Mouse (Mus musculus): Measurements from ENCODE around the gene Fam178b. TPM values are rescaled to one million over a fixed set of nuclear protein-coding genes. Genes with fewer than 3 reads are reported as not detected.

The Fam178b gene
- polyA plus RNA-seq (2014; fragmentation: Nextera tagmentation; extraction: Ambion mirVana), result 1.8 and 3.1 TPM in 2 replicates

- Histone ChIP-seq H3K9ac (ENCODE audit: low read length) (no peak within 1 kb of the TSS), H3K4me3 (ENCODE audit: control insufficient read depth in 1 of 2, insufficient read depth in 1 of 2, low read depth in 1 of 2, low read length in 2 of 2) (no peak within 1 kb of the TSS), H3K9me3 (ENCODE audit: control insufficient read depth, low read length) (no peaks in the 10 kb centered on the region), H3K36me3 (ENCODE audit: control insufficient read depth, insufficient read depth, low read length) (no peaks in the 10 kb centered on the region), H3K4me2 (ENCODE audit: low read length) (no peak within 1 kb of the TSS), H3K27ac (replicated peaks in 1 of 2; ENCODE audit: control insufficient read depth in 1 of 2, insufficient read depth in 1 of 2, low read depth in 2 of 2, low read length in 2 of 2) (no peak within 1 kb of the TSS), H3K4me1 (ENCODE audit: control insufficient read depth in 2 of 2, insufficient read depth in 2 of 2, low read length in 2 of 2) (no peaks in the 10 kb centered on the region), H3K27me3 (ENCODE audit: control insufficient read depth, insufficient read depth, low read length) (no peaks in the 10 kb centered on the region)
- 91% methylated on average over 39 of the region's 39 CpGs for WGBS
- ATAC-seq (ENCODE audit: insufficient number of reproducible peaks, insufficient read depth, low FRiP score, low read depth), result no peak
Observed at GRCm38 (mm10) chr1:36682620-36683355, at the start of gene Fam178b. Gene Fam178b (minus strand): TSS chr1:36683183.

GRCm38 (mm10) chr1:36724057-36724431, 41.1 kb upstream of the Fam178b start:
- no peak overlapping the region for H3K4me2 ChIP-seq (ENCODE audit: low read length)
- ATAC-seq (ENCODE audit: insufficient number of reproducible peaks, insufficient read depth, low FRiP score, low read depth), result no peak
- H3K4me3 ChIP-seq (ENCODE audit: control insufficient read depth in 1 of 2, insufficient read depth in 1 of 2, low read depth in 1 of 2, low read length in 2 of 2), result no peak overlapping the region
- H3K4me1 ChIP-seq (ENCODE audit: control insufficient read depth in 2 of 2, insufficient read depth in 2 of 2, low read length in 2 of 2), result no peaks in the 10 kb centered on the region
- H3K27ac ChIP-seq (replicated peaks in 1 of 2; ENCODE audit: control insufficient read depth in 1 of 2, insufficient read depth in 1 of 2, low read depth in 2 of 2, low read length in 2 of 2), result no peak overlapping the region
- 88% methylated on average over 4 of the region's 4 CpGs for WGBS
- no peaks in the 10 kb centered on the region for H3K9me3 ChIP-seq (ENCODE audit: control insufficient read depth, low read length)
- no peaks in the 10 kb centered on the region for H3K36me3 ChIP-seq (ENCODE audit: control insufficient read depth, insufficient read depth, low read length)
- no peaks in the 10 kb centered on the region for H3K27me3 ChIP-seq (ENCODE audit: control insufficient read depth, insufficient read depth, low read length)
- H3K9ac ChIP-seq (ENCODE audit: low read length), result no peak overlapping the region

GRCm38 (mm10) chr1:36723146-36724056, 40.4 kb upstream of the Fam178b start:
- Histone ChIP-seq H3K4me3 (ENCODE audit: control insufficient read depth in 1 of 2, insufficient read depth in 1 of 2, low read depth in 1 of 2, low read length in 2 of 2) (no peak overlapping the region), H3K9ac (ENCODE audit: low read length) (no peak overlapping the region), H3K4me1 (ENCODE audit: control insufficient read depth in 2 of 2, insufficient read depth in 2 of 2, low read length in 2 of 2) (no peaks in the 10 kb centered on the region), H3K4me2 (ENCODE audit: low read length) (no peak overlapping the region), H3K36me3 (ENCODE audit: control insufficient read depth, insufficient read depth, low read length) (no peaks in the 10 kb centered on the region), H3K9me3 (ENCODE audit: control insufficient read depth, low read length) (no peaks in the 10 kb centered on the region), H3K27ac (replicated peaks in 1 of 2; ENCODE audit: control insufficient read depth in 1 of 2, insufficient read depth in 1 of 2, low read depth in 2 of 2, low read length in 2 of 2) (no peak overlapping the region), H3K27me3 (ENCODE audit: control insufficient read depth, insufficient read depth, low read length) (no peaks in the 10 kb centered on the region)
- 73% methylated on average over 16 of the region's 16 CpGs for WGBS
- ATAC-seq (ENCODE audit: insufficient number of reproducible peaks, insufficient read depth, low FRiP score, low read depth), result no peak

- Histone ChIP-seq H3K27ac (replicated peaks in 1 of 2; ENCODE audit: control insufficient read depth in 1 of 2, insufficient read depth in 1 of 2, low read depth in 2 of 2, low read length in 2 of 2) (no peak overlapping the region), H3K4me1 (ENCODE audit: control insufficient read depth in 2 of 2, insufficient read depth in 2 of 2, low read length in 2 of 2) (no peaks in the 10 kb centered on the region), H3K9me3 (ENCODE audit: control insufficient read depth, low read length) (no peaks in the 10 kb centered on the region), H3K36me3 (ENCODE audit: control insufficient read depth, insufficient read depth, low read length) (no peaks in the 10 kb centered on the region), H3K4me3 (ENCODE audit: control insufficient read depth in 1 of 2, insufficient read depth in 1 of 2, low read depth in 1 of 2, low read length in 2 of 2) (no peak overlapping the region), H3K27me3 (ENCODE audit: control insufficient read depth, insufficient read depth, low read length) (no peaks in the 10 kb centered on the region), H3K9ac (ENCODE audit: low read length) (no peak overlapping the region), H3K4me2 (ENCODE audit: low read length) (no peak overlapping the region)
- ATAC-seq (ENCODE audit: insufficient number of reproducible peaks, insufficient read depth, low FRiP score, low read depth), result no peak
- WGBS, result 79% methylated on average over 1 of the region's 1 CpGs
Observed at GRCm38 (mm10) chr1:36718786-36719185, 35.8 kb upstream of the Fam178b start.

- H3K27ac ChIP-seq (replicated peaks in 1 of 2; ENCODE audit: control insufficient read depth in 1 of 2, insufficient read depth in 1 of 2, low read depth in 2 of 2, low read length in 2 of 2), result no peak within 1 kb of the TSS
- no peak within 1 kb of the TSS for H3K4me2 ChIP-seq (ENCODE audit: low read length)
- no peaks in the 10 kb centered on the region for H3K36me3 ChIP-seq (ENCODE audit: control insufficient read depth, insufficient read depth, low read length)
- WGBS, result 70% methylated on average over 5 of the region's 5 CpGs
- no peaks in the 10 kb centered on the region for H3K4me1 ChIP-seq (ENCODE audit: control insufficient read depth in 2 of 2, insufficient read depth in 2 of 2, low read length in 2 of 2)
- 0 out of 2 replicates have a peak, but pooled peaks cover 2% of the 10 kb centered on the region for H3K9me3 ChIP-seq (ENCODE audit: control insufficient read depth, low read length)
- no peak for ATAC-seq (ENCODE audit: insufficient number of reproducible peaks, insufficient read depth, low FRiP score, low read depth)
- H3K9ac ChIP-seq (ENCODE audit: low read length), result no peak within 1 kb of the TSS
- no peaks in the 10 kb centered on the region for H3K27me3 ChIP-seq (ENCODE audit: control insufficient read depth, insufficient read depth, low read length)
- no peak within 1 kb of the TSS for H3K4me3 ChIP-seq (ENCODE audit: control insufficient read depth in 1 of 2, insufficient read depth in 1 of 2, low read depth in 1 of 2, low read length in 2 of 2)
Observed at GRCm38 (mm10) chr1:36714311-36714710, 31.3 kb upstream of the Fam178b start, which contains the start of gene Actr1b. Gene Actr1b (minus strand): TSS chr1:36714422.

- Histone ChIP-seq H3K4me2 (ENCODE audit: low read length) (no peak overlapping the region), H3K9ac (ENCODE audit: low read length) (no peak overlapping the region), H3K27me3 (ENCODE audit: control insufficient read depth, insufficient read depth, low read length) (no peaks in the 10 kb centered on the region), H3K36me3 (ENCODE audit: control insufficient read depth, insufficient read depth, low read length) (peaks cover 15% of the 10 kb centered on the region), H3K4me1 (ENCODE audit: control insufficient read depth in 2 of 2, insufficient read depth in 2 of 2, low read length in 2 of 2) (peaks cover 4 to 22% of the 10 kb centered on the region in 2 experiments), H3K27ac (replicated peaks in 1 of 2; ENCODE audit: control insufficient read depth in 1 of 2, insufficient read depth in 1 of 2, low read depth in 2 of 2, low read length in 2 of 2) (no peak overlapping the region), H3K9me3 (ENCODE audit: control insufficient read depth, low read length) (0 out of 2 replicates have a peak, but pooled peaks cover 2% of the 10 kb centered on the region), H3K4me3 (ENCODE audit: control insufficient read depth in 1 of 2, insufficient read depth in 1 of 2, low read depth in 1 of 2, low read length in 2 of 2) (no peak overlapping the region)
- WGBS, result 90% methylated on average over 2 of the region's 2 CpGs
- ATAC-seq (ENCODE audit: insufficient number of reproducible peaks, insufficient read depth, low FRiP score, low read depth), result no peak
Observed at GRCm38 (mm10) chr1:36711104-36711503, 28.1 kb upstream of the Fam178b start.

- peak; percentile 92 for ATAC-seq (ENCODE audit: insufficient number of reproducible peaks, insufficient read depth, low FRiP score, low read depth)
Observed at GRCm38 (mm10) chr1:36709854-36710280, 26.9 kb upstream of the Fam178b start, which contains the start of gene 4933424G06Rik. Gene 4933424G06Rik (plus strand): TSS chr1:36710149.

More at GRCm38 (mm10) chr1:36709854-36710280, 26.9 kb upstream of the Fam178b start, which contains the start of gene 4933424G06Rik:
- H3K27me3 ChIP-seq (ENCODE audit: control insufficient read depth, insufficient read depth, low read length), result no peaks in the 10 kb centered on the region
- peaks cover 4 to 22% of the 10 kb centered on the region in 2 experiments for H3K4me1 ChIP-seq (ENCODE audit: control insufficient read depth in 2 of 2, insufficient read depth in 2 of 2, low read length in 2 of 2)
- peak within 1 kb of the TSS; percentile 85 for H3K4me2 ChIP-seq (ENCODE audit: low read length)
- peak within 1 kb of the TSS; percentile 91 for H3K9ac ChIP-seq (ENCODE audit: low read length)
- H3K9me3 ChIP-seq (ENCODE audit: control insufficient read depth, low read length), result 0 out of 2 replicates have a peak, but pooled peaks cover 2% of the 10 kb centered on the region
- peak within 1 kb of the TSS; percentile 70 to 85 for H3K27ac ChIP-seq (replicated peaks in 1 of 2; ENCODE audit: control insufficient read depth in 1 of 2, insufficient read depth in 1 of 2, low read depth in 2 of 2, low read length in 2 of 2)
- peaks cover 27% of the 10 kb centered on the region for H3K36me3 ChIP-seq (ENCODE audit: control insufficient read depth, insufficient read depth, low read length)
- under 1% methylated on average over 29 of the region's 29 CpGs for WGBS
- H3K4me3 ChIP-seq (ENCODE audit: control insufficient read depth in 1 of 2, insufficient read depth in 1 of 2, low read depth in 1 of 2, low read length in 2 of 2), result peak within 1 kb of the TSS; percentile 91 to 93
